Mouse (Mus musculus) bone marrow, adult 2 months (tissue): ENCODE results near the gene Slc44a4. TPM values are rescaled to one million over a fixed set of nuclear protein-coding genes. Genes with fewer than 3 reads are reported as not detected.
"Not testable (repeated sequence)": the region's sequence is repeated elsewhere in the genome, so short reads cannot be mapped to it uniquely, and the experiment has no call there.

ENCODE experiments used
- H3K27ac ChIP-seq: fragments of 200-500 bp; 2 replicates; pipeline ENCODE4 v1.5.1; 2012; ENCODE audit warnings: low read depth, mild to moderate bottlenecking, control low read depth, inconsistent platforms, low read length; ENCODE audit not compliant: control insufficient read depth, poor library complexity, insufficient read depth
- H3K4me1 ChIP-seq: fragments of 200-500 bp; 2 replicates; pipeline ENCODE4 v1.6.1; 2011; ENCODE audit warnings: low read length; ENCODE audit not compliant: control insufficient read depth, insufficient read depth
- H3K4me3 ChIP-seq: fragments of 200-500 bp; replicated peaks from 2 replicates; pipeline ENCODE3; 2011; ENCODE audit warnings: mild to moderate bottlenecking, low read depth, low read length, control low read depth; ENCODE audit not compliant: control insufficient read depth
- CTCF ChIP-seq: fragments of 200-500 bp; IDR thresholded peaks from 2 replicates; pipeline ENCODE4 v1.5.1; 2011; ENCODE audit warnings: low read length, control low read depth; ENCODE audit not compliant: control insufficient read depth, insufficient read depth
- POLR2A ChIP-seq: fragments of 200-500 bp; IDR thresholded peaks from 2 replicates; pipeline ENCODE4 v1.6.1; 2011; ENCODE audit warnings: low read depth, mild to moderate bottlenecking, control low read depth, low read length, borderline replicate concordance; ENCODE audit not compliant: control insufficient read depth
- WGBS: fragments of 180-500 bp; shearing (Covaris S2); methylation state at CpG from one replicate; pipeline ENCODE4 v1.1.7; 2018; 5-methylcytosine and 5-hydroxymethylcytosine counted together
- polyA plus RNA-seq: library from polyadenylated mRNA; stranded (reverse); fragments of >200 nt; gene quantifications from 2 replicates; pipeline ENCODE4 v1.2.4, GENCODE M21; 2011; ENCODE audit warnings: low replicate concordance; ENCODE audit not compliant: missing spikeins, insufficient read depth, insufficient read length

Slc44a4 gene
- polyA plus RNA-seq, 1 experiment = 1.3 TPM

DNA sequence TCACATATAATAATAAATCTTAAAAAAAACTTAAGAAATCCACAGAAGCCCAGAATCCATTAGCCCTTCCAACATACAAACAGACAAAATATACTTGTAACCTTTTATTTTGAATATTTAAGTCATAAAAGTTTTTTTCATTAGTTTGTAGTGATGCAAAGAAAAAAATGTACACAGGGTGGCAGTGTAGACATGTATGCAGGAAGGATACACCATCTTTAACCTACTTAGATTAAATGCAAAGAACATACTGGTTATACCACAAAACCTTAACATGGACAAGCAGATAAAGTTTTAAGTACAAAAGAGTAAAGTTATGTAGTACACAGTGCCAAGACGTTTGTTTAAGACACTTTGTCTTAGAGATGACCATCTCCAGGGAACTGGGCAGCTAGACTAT, 42.1 kb downstream of the Slc44a4 start:
- H3K4me3 ChIP-seq = no peak overlapping the region
- no peak for TF ChIP-seq POLR2A
- TF ChIP-seq CTCF = no peak
- no peak overlapping the region for H3K27ac ChIP-seq
- H3K4me1 ChIP-seq = no peaks in the 10 kb centered on the region; the same call in 1 of the 2 replicates
- WGBS = 14% methylated on average over 1 of the region's 1 CpGs

DNA sequence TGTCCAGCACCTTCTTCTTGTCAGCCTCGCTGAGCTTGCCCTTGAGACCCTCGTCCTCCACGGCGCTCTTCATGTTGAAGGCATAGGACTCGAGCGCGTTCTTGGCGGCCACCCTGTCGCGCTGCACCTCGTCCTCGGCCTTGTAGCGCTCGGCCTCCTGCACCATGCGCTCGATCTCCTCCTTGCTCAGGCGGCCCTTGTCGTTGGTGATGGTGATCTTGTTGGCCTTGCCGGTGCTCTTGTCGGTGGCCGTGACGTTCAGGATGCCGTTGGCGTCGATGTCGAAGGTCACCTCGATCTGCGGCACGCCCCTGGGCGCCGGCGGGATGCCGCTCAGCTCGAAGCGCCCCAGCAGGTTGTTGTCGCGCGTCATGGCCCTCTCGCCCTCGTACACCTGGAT, 43.0 kb downstream of the Slc44a4 start:
- WGBS = 18% methylated on average over 40 of the region's 40 CpGs
- not testable (repeated sequence) for H3K27ac ChIP-seq, H3K4me3 ChIP-seq, H3K4me1 ChIP-seq

DNA sequence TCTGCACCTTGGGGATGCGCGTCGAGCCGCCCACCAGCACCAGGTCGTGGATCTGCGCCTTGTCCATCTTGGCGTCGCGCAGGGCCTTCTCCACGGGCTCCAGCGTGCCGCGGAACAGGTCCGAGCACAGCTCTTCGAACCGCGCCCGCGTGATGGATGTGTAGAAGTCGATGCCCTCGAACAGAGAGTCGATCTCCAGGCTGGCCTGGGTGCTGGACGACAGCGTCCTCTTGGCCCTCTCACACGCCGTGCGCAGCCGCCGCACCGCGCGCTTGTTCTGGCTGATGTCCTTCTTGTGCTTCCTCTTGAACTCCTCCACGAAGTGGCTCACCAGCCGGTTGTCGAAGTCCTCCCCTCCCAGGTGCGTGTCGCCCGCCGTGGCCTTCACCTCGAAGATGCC, 43.7 kb downstream of the Slc44a4 start:
- not testable (repeated sequence) for H3K4me1 ChIP-seq, H3K27ac ChIP-seq, H3K4me3 ChIP-seq
- WGBS = 23% methylated on average over 25 of the region's 40 CpGs

DNA sequence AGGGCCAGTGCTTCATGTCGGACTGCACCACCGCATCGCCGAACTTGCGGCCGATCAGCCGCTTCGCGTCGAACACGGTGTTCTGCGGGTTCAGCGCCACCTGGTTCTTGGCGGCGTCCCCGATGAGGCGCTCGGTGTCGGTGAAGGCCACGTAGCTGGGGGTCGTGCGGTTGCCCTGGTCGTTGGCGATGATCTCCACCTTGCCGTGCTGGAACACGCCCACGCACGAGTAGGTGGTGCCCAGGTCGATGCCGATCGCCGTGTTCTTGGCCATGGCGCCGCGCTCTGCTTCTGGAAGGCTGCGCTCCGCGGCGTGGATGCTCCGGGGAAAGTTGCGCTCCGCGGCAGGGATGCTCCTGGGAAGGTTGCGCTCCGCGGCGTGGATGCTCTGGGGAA, 44.5 kb downstream of the Slc44a4 start:
- WGBS = 2% methylated on average over 38 of the region's 47 CpGs
- H3K4me3 ChIP-seq = peak overlapping the region; percentile 28
- not testable (repeated sequence) for H3K27ac ChIP-seq, H3K4me1 ChIP-seq

DNA sequence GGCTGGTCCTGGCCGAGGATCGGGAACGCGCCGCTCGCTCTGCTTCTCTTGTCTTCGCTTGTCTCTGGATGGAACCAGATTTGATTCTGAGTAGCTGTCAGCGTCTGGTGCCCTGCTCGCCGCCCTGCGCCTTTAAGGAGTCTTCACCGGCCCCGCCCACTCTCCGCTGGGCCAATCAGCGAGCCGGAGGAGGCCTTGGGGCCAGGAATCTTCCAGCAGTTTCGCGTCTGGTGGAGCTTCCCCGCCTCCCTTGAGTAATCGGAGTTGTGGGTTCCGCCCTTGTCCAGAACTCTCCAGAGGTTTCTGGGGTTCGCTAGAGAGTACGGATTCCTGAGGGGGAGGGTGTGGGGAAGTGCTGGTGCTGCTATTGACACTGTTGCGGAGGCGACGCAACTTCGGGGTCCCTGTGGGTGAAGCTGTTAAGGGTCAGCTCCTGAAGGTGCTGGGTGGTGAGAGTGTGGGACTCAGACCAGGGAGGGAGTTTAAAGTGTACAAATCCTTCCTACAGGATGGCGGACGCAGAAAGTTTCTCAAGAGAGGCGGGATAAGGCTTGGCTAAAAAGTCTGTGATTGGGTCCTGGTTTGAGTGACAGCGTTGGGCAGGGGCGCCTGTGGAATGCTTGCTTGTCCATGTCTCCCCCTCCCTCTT, 45.0 kb downstream of the Slc44a4 start, which contains the start of gene Hspa1b:
Gene Hspa1b (minus strand): TSS at position 109 of the 649 bp plus-strand sequence.
- under 1% methylated on average over 30 of the region's 32 CpGs for WGBS
- H3K4me1 ChIP-seq = not testable (repeated sequence)
- Histone ChIP-seq H3K4me3 (peak within 1 kb of the TSS; percentile 77), H3K27ac (peak within 1 kb of the TSS; percentile 77)
- peak; percentile 54; the same call in 1 of the 2 replicates for TF ChIP-seq POLR2A

DNA sequence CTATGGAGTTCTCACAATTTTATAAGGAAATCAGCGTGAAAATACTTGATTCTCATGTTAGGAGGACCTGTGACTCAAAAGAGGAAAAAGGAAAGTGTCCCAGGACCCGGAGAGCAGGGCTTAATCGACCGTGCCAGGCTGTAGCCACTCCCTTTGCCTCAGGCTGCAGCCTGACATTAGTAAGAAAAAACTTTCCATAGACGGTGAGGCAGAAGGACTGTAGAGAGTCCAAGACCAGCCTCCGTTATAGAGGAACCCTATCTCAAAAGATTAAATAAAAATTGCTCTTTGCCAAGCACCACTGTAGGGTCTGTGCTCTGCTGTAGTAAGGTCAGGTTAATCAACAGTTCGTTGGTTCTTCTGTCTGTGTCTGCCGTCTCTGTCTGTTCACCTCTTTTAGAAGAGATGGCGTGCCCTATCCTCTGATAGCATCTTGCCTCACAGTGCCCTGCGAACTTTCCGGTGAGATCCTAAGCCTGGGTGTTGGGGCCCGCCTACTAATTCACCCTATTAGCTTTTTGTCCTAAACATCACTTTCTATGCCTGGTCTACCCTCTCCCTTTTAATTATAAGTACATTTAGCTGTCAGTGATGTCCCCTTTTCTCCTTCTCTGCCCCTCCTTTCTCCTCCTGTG, 45.7 kb downstream of the Slc44a4 start:
- no peak overlapping the region; the same call in 1 of the 2 replicates for H3K27ac ChIP-seq
- H3K4me3 ChIP-seq = no peak overlapping the region
- no peaks in the 10 kb centered on the region for H3K4me1 ChIP-seq
- TF ChIP-seq POLR2A = no peak
- TF ChIP-seq CTCF = no peak
- 15% methylated on average over 12 of the region's 12 CpGs for WGBS

DNA sequence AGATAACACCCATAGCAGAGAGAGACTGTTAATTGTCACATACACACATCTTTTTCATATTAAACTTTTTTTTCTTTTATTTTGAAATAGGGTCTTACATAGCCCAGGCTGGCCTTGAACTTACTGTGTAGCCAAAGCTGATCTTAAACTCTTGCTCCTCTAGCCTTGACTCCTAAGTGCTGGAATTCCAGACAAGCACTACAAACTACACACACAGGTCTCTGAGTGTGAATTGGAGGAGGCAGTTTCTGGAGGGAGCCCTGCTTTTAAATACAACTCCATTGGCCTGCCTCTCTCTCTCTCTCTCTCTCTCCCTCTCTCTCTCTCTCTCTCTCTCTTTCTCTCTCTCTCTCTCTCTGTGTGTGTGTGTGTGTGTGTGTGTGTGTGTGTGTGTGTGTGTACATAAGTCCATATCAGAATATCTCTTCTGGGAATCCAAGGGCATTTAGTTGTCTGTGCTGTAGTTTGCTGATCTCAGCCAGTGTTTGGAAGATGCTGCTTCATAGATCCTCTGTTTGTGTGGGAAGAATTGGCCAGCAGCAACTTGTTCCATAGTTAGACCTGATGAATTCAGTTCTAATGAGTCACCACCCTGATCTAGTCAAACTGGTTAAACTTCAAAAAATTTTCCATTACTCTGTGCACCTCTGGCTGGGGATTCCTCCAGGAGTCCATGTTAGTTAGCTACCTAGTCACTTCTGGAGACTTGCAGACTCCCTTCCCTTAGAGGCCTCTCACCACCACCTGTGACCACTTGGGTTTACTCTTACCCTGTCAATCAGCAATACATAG, 46.6 kb downstream of the Slc44a4 start:
- H3K27ac ChIP-seq = no peak overlapping the region
- H3K4me3 ChIP-seq = no peak overlapping the region
- TF ChIP-seq POLR2A = no peak

DNA sequence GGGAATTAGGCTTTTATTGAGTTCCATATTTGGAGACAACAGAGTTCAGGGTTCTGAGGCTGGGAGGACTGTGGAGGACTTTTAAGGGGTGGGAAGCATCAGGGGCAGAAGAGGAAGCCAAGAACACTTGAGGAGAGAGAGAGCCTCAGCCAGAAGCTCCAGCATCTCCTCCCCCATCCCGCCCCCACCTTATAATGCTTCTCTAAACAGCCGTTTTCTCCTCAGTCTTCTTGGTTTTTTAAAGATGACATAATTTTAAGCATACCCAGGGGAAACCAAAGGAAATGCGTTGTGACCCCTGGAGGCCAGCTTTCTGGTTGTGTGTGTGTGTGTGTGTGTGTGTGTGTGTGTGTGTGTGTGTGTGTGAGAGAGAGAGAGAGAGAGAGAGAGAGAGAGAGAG, 47.9 kb downstream of the Slc44a4 start:
- H3K4me1 ChIP-seq = no peaks in the 10 kb centered on the region
- no peak overlapping the region for H3K27ac ChIP-seq
- H3K4me3 ChIP-seq = no peak overlapping the region
- 5% methylated on average over 3 of the region's 3 CpGs for WGBS
- TF ChIP-seq CTCF = no peak
- TF ChIP-seq POLR2A = no peak

More for the DNA sequence above, 46.6 kb downstream of the Slc44a4 start:
- no peaks in the 10 kb centered on the region for H3K4me1 ChIP-seq

DNA sequence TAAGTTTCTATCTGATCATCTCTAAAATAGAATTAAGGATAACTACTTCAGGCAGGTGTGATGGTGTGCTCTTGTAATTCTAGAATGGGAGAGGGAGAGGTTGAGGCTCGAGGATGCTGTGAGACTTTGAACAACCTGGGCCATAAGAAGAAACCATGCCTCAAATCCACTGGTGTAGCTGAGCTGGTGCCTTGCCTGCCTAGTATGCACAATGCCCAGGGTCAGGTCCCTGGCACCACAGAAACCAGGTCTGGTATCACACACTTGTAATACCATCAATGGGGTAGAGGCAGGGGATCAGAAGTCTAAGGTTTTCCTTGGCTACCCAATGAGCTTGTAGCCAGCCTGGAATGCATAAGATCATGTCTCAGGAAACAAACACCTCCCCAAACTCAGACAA, 48.6 kb downstream of the Slc44a4 start:
- no peak overlapping the region for H3K27ac ChIP-seq

More for the DNA sequence above, 48.6 kb downstream of the Slc44a4 start:
- Histone ChIP-seq H3K4me3 (no peak overlapping the region), H3K4me1 (no peaks in the 10 kb centered on the region)
- no peak for TF ChIP-seq POLR2A
- TF ChIP-seq CTCF = no peak
- WGBS = 47% methylated on average over 1 of the region's 1 CpGs
